Mouse (Mus musculus): ENCODE results near the gene Vezt.

GRCm38 (mm10) chr10:93921160-93921559, 114.5 kb downstream of the Vezt start:
- TF ChIP-seq CTCF (IDR thresholded peaks at IDR 0.05; ENCODE audit: control insufficient read depth, insufficient read depth, insufficient read length) (no peak), USF1 (IDR thresholded peaks at IDR 0.05; ENCODE audit: low read depth) (no peak), MYOD1 (IDR thresholded peaks at IDR 0.05; ENCODE audit: control insufficient read depth, insufficient read length, low read depth) (no peak), CEBPB (IDR thresholded peaks at IDR 0.05; ENCODE audit: low read depth) (no peak), MAX (IDR thresholded peaks at IDR 0.05) (no peak), FOSL1 (IDR thresholded peaks at IDR 0.05; ENCODE audit: insufficient read depth, low read length, poor library complexity, severe bottlenecking) (no peak)
